Mouse (Mus musculus) heart, postnatal 36 days (tissue): ENCODE data around the gene Dpf1. TPM values are rescaled to one million over a fixed set of nuclear protein-coding genes. Genes with fewer than 3 reads are reported as not detected.
A peak's percentile ranks its signal among the peaks of the same experiment; 100 is the strongest.

Experiments
- DNase-seq, 2 experiments: peaks; one replicate each; pipeline ENCODE4 v3.0.0; 2021 to 2022
- intact Hi-C: fragments of 180-260 bp; cut with DNase I; formaldehyde crosslinking; loops from one replicate; pipeline ENCODE4 v1.15.1; 2025
- total RNA-seq, 2 experiments: library from RNA; stranded (reverse); gene quantifications; 2 replicates each; pipeline ENCODE4 v1.2.3; 2021

Gene Dpf1
- total RNA-seq, 2 experiments from 2014 or later: 0.44 to 0.51 TPM

GRCm38 (mm10) chr7:29306619-29307018, 2.9 kb downstream of the Dpf1 start:
- intact Hi-C loops: loop anchor here (5.0 to 10.0 kb wide), 2 partner anchors 216 to 562 kb away; partner anchors contain the start of genes Mrps12 and Sars2
- DNase-seq: no peak

DNA sequence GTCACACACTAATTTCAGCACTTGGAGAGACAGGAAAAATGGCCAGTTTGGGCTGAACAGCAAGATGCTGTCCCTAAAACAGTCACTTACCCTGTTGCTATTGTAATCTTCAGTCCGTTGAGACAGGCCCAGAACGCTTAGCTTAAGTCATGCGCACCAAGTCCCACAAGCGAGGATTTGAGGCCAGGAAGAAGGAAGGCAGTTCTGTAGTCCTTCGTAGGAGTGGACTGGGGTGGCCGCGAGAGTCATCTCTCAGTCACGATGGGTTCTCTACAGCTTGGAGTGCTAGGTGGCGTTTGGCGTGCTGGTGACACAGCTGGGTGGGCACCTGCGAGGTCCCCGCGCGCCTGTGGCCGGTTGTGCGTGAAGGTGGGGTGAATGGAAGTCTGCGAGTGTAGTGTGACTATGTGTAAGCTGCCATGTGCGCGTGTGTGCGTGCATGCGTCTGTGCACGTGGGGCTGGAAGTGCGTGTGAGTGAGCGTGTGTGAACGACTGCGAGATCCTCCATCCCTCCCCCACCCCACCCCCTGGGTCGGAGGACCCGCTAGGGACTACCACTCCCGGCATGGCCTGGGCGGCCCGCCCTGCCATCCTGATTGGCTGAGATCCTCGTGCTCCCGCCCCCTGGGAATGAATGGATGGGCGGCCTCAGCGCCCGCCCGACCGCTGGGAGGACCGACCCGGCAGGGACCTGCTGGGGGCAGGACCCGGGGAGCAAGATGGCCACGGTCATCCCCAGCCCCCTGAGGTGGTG, 3.8 kb downstream of the Dpf1 start:
- intact Hi-C loops: loop anchor here (5.0 to 10.0 kb wide), 2 partner anchors 215 to 563 kb away; partner anchors contain the start of genes Mrps12 and Sars2
- peak; percentile 86 to 91 for DNase-seq

GRCm38 (mm10) chr7:29309221-29309721, 5.5 kb downstream of the Dpf1 start:
- intact Hi-C loops: loop anchor here (5.0 to 10.0 kb wide), 2 partner anchors 213 to 564 kb away; partner anchors contain the start of genes Mrps12 and Sars2

DNA sequence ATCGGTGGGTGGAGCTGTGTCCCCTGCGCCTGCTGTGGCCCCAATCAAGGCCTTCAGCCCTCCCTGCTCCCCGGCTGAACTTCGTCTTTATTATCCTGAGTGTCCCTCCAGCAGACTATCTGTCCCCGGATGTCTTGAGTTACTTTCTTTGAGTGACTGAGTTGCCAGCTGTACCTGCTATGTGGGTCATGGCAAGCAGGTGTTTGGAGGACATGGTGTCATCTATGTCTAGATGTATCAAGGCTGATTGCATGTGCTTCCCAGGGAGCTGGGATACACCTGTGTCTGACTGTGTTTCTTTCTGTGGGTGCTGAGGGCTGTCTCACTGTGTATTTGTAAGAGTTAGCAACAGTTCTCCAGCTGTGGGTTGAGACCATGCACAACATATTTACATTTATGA, 6.0 kb downstream of the Dpf1 start:
- DNase-seq: no peak
- intact Hi-C loops: loop anchor here (5.0 to 10.0 kb wide), 2 partner anchors 213 to 565 kb away; partner anchors contain the start of genes Mrps12 and Sars2

More at GRCm38 (mm10) chr7:29309221-29309721, 5.5 kb downstream of the Dpf1 start:
- DNase-seq: peak in 1 of 2 experiments; percentile 36

DNA sequence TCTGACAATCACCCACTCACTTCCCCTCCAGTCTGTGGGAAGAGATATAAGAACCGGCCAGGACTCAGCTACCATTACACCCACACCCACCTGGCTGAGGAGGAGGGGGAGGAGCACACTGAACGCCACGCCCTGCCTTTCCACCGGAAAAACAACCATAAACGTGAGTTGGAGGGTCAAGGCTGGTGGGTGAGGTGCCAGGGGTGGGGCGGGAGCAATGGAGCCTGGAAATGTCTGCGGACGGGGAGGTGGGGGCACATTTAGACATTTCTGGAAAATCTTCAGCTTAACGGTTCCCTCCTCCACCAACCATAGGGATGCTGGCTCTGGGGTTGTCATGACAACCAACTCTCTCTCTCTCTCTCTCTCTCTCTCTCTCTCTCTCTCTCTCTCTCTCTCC, 9.3 kb downstream of the Dpf1 start:
- no peak for DNase-seq
- intact Hi-C loops: no loop called here

- intact Hi-C loops: no loop called here
- no peak for DNase-seq
These were observed 10.0 kb downstream of the Dpf1 start for GRCm38 (mm10) chr7:29313572-29314261.

GRCm38 (mm10) chr7:29314844-29315628, 11.3 kb downstream of the Dpf1 start:
- intact Hi-C loops: no loop called here
- DNase-seq: no peak

DNA sequence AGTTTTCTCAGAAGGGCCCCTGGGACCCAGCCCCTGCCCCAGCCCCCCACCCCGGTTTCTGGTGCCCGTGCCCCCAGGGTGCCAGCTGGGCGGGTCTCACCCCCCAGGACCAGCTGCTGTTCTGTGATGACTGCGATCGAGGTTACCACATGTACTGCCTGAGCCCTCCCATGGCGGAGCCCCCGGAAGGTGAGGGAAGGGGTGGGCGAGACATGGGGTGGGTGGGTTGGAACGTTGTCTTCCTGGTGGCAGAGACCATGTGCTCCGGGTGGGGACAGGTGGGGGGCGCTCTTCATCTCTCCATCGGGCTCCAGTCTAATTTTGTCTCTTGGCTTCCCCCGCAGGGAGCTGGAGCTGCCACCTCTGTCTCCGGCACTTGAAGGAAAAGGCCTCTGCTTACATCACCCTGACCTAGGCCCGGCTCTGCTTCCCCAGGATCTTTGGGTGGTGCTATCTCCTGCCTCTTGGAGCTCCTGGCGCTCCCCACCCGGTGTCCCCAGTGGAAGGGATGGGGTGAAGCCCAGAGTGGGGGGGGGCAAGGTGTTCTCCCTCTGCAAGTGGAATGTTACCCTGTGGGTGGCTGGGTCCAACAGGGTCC, 12.5 kb downstream of the Dpf1 start:
- intact Hi-C loops: no loop called here
- no peak for DNase-seq

DNA sequence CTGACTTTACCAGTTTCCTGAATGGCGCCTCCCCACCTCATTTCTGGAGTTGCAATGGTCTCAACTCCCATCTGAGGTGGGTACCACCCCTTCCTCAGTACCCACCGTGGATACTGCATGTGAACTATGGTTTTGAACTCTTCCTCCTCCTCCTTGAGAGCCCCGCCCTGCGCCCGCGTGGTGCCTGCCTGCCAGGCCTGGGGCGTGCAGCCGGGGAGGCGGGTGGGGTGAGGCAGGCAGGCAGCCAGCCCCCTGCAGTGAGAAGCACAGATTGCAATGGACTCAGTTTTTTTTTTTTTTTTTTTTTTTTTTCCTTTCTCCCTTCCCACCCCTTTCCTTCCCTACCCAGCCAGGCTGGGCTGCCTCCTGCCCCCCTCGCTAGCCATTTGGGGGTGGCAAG, 13.2 kb downstream of the Dpf1 start:
- intact Hi-C loops: no loop called here
- DNase-seq: no peak

DNA sequence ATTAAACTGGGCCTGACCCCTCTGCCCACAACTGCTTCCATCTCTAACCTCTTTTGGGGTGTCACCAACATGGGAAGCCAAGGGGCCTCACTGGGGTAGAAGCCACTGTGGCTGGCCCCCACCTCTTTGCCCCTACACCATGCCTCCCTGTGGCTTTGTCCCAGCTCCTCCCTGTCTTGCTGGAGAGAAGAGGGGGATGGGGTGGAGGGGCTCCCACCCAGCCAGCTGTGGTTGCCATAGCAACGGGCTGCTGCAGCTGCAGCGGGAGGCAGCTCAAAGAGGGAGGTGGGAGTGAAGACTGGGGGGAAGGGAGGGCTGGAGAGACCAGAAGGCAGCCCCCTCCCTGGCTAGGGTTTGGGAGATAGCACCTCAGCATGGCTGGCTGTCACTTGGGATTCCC, 13.8 kb downstream of the Dpf1 start:
- intact Hi-C loops: no loop called here
- no peak for DNase-seq

DNA sequence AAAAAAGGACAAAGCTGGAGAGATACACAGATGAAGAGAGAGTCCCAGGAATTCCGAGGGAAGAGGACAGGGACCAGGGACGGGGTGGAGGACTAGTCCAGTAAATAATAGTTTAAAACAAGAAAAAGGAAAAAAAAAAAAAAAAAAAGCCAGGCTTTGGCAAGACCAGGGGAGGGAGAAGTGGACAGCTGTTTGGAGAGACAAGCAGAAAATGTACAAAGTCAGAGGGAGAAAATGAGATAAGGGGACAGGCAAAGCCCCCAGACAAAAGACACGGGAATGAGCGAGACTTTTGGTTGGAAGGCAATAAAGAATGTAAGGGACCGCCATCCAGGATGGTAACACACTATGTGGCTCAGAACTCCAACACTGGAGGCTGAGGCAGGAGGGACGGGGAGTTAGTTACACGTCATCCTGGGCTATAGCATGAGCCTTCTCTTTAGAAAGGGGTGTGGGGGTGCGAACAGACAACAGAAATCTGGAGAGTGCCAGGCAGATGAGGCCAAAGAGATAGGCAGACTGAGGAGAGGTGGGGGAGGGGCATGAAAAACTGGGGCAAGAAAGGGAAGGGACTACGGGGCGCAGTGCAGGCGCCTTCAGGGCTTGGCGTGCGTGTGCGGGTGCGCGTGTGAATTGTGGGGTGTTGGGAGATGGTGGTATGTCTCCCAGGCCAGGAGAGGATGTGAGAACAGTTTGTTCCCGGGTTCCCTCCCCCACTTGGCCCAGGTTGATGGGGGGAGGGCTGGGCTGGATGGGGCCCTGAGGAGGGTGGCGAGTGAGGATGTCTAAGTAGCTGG, 14.6 kb downstream of the Dpf1 start:
- no peak for DNase-seq
- intact Hi-C loops: no loop called here

- DNase-seq: no peak
- intact Hi-C loops: no loop called here
These were observed 15.9 kb downstream of the Dpf1 start for GRCm38 (mm10) chr7:29319337-29320307.

- DNase-seq: no peak
These were observed 23.3 kb downstream of the Dpf1 start for GRCm38 (mm10) chr7:29327087-29327486.

DNA sequence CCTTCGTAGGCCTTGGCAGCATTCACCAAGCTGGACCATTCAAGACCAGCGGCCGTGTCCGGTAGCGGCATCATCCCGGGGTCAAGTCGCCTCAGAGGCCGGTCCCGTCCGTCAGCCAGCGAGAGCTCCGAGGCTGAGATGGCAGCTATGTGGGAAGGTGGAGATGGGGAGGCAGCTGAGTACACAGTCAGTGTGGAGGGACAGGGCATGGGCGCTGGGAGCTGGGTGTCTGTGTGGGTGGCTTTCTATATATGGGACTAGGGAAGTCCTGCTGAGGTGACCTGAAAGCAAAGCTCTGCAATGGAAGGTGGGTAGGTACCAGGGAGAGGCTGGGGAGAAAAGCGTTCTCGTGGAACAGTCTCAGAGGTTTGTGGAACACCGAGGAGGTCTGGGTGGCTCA, 25.2 kb downstream of the Dpf1 start:
- no peak for DNase-seq
- intact Hi-C loops: no loop called here

More at GRCm38 (mm10) chr7:29327087-29327486, 23.3 kb downstream of the Dpf1 start:
- intact Hi-C loops: no loop called here

GRCm38 (mm10) chr7:29334156-29334555, 30.4 kb downstream of the Dpf1 start:
- no peak for DNase-seq
- intact Hi-C loops: no loop called here

- intact Hi-C loops: no loop called here
- DNase-seq: no peak
These were observed 31.5 kb downstream of the Dpf1 start for GRCm38 (mm10) chr7:29335276-29335675.

GRCm38 (mm10) chr7:29335841-29336671, 32.3 kb downstream of the Dpf1 start:
- DNase-seq: no peak
- intact Hi-C loops: no loop called here
